Mouse (Mus musculus): ENCODE results near the gene Klhl29. TPM values are rescaled to one million over a fixed set of nuclear protein-coding genes. Genes with fewer than 3 reads are reported as not detected.
"Not testable (repeated sequence)": the region's sequence is repeated elsewhere in the genome, so short reads cannot be mapped to it uniquely, and the experiment has no call there.

Klhl29 gene
- polyA plus RNA-seq, 1 experiment from 2014 or later, result 2.0 TPM

DNA sequence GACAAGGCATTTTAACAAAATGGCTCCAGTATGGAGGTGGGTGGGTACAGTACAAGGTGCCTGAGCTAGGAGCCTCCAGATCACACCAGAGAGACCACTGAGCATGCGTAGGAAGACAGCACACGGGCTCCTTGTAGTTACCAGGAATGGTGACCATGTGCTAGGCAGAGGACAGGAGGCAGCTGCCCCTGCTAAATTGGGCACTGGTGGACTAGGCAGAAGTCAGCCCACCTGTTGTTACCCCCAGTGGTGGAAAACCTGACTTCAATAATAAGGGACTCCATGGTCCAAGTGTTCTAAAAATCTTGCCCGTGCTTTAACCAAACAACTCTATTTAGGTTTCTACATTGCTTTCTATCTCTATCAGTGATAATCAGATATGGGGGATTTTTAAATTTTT is 10.6 kb downstream of the Klhl29 start:
- no peak for DNase-seq (ENCODE audit: low spot score)
- no peak overlapping the region for H3K4me2 ChIP-seq (ENCODE audit: low read depth)
- WGBS, result 92% methylated on average over 3 of the region's 3 CpGs
- no peaks in the 10 kb centered on the region for H3K4me1 ChIP-seq (ENCODE audit: control insufficient read depth, insufficient read depth, low read length)
- H3K4me3 ChIP-seq (ENCODE audit: low read depth, low read length), result no peak overlapping the region
- no peaks in the 10 kb centered on the region for H3K27me3 ChIP-seq (ENCODE audit: control insufficient read depth, insufficient read depth, low read length)
- H3K27ac ChIP-seq (ENCODE audit: low read depth, low read length), result no peak overlapping the region
- no peak for ATAC-seq (ENCODE audit: insufficient read depth, low FRiP score, low TSS enrichment)
- no peak overlapping the region for H3K9ac ChIP-seq (ENCODE audit: low read length)
- H3K9me3 ChIP-seq (ENCODE audit: control insufficient read depth, low read length), result no peaks in the 10 kb centered on the region
- no peaks in the 10 kb centered on the region for H3K36me3 ChIP-seq (ENCODE audit: control insufficient read depth, insufficient read depth, low read length)

DNA sequence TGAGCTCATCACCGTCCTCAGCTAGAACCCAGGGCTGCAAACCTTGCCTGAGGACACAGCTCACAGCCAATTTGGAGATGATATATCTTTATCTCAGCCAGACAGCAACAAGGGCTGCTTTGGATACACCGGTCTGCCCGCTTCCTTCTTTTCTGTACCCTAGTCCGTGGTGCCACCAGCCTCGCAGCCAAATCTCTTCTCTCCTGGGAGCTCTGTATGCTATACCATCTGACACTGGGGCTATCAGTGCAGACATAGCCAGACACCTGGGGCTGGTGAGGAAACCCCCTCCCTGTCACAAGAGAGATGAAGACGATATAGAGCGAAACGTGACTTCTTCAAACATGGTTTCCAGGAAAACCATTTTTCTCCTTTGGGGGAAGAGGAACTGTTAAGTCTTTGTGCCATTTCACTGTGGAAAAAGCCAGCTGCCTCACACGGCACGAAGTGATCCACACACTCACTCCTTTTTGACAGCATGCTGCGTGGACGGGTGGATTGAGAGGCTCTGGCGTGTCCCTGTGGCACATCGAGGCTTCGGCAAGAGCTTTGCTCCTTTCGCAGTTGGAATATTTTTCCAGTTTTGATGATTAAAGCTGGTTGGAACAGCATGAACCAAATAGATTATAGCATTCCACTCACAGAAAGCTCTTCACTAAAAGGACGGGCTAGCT is 11.4 kb downstream of the Klhl29 start:
- no peak for ATAC-seq (ENCODE audit: insufficient read depth, low FRiP score, low TSS enrichment)
- Histone ChIP-seq H3K9me3 (ENCODE audit: control insufficient read depth, low read length) (no peaks in the 10 kb centered on the region), H3K4me1 (ENCODE audit: control insufficient read depth, insufficient read depth, low read length) (no peaks in the 10 kb centered on the region), H3K4me2 (ENCODE audit: low read depth) (no peak overlapping the region), H3K27me3 (ENCODE audit: control insufficient read depth, insufficient read depth, low read length) (no peaks in the 10 kb centered on the region), H3K9ac (ENCODE audit: low read length) (no peak overlapping the region), H3K36me3 (ENCODE audit: control insufficient read depth, insufficient read depth, low read length) (no peaks in the 10 kb centered on the region), H3K27ac (ENCODE audit: low read depth, low read length) (no peak overlapping the region), H3K4me3 (ENCODE audit: low read depth, low read length) (no peak overlapping the region)
- DNase-seq (ENCODE audit: low spot score), result no peak
- 94% methylated on average over 17 of the region's 17 CpGs for WGBS

DNA sequence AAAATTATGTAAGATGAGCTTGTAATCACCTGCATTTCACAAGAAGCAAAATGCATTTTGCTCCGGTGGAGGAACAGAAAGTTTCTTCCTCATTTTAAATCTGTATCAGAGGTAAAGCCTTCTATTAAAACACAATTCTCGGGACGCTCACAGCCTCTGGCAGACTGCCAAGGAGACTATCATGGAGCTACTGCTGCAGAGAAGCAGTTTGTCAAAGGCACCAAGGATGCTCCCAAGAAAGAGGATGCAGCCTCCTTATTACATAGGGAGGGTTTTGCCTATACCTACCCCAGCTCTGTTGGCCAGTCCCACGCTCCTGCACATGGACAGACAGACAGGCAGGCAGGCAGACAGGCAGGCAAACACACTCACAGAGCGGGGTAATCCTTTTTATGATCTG is 16.4 kb downstream of the Klhl29 start:
- H3K9ac ChIP-seq (ENCODE audit: low read length), result no peak overlapping the region
- no peak overlapping the region for H3K27ac ChIP-seq (ENCODE audit: low read depth, low read length)
- no peaks in the 10 kb centered on the region for H3K4me1 ChIP-seq (ENCODE audit: control insufficient read depth, insufficient read depth, low read length)
- no peak overlapping the region for H3K4me3 ChIP-seq (ENCODE audit: low read depth, low read length)
- no peak overlapping the region for H3K4me2 ChIP-seq (ENCODE audit: low read depth)
- ATAC-seq (ENCODE audit: insufficient read depth, low FRiP score, low TSS enrichment) (no peak), DNase-seq (ENCODE audit: low spot score) (no peak)
- H3K27me3 ChIP-seq (ENCODE audit: control insufficient read depth, insufficient read depth, low read length), result no peaks in the 10 kb centered on the region
- 62% methylated on average over 5 of the region's 5 CpGs for WGBS
- H3K9me3 ChIP-seq (ENCODE audit: control insufficient read depth, low read length), result no peaks in the 10 kb centered on the region
- H3K36me3 ChIP-seq (ENCODE audit: control insufficient read depth, insufficient read depth, low read length), result no peaks in the 10 kb centered on the region

DNA sequence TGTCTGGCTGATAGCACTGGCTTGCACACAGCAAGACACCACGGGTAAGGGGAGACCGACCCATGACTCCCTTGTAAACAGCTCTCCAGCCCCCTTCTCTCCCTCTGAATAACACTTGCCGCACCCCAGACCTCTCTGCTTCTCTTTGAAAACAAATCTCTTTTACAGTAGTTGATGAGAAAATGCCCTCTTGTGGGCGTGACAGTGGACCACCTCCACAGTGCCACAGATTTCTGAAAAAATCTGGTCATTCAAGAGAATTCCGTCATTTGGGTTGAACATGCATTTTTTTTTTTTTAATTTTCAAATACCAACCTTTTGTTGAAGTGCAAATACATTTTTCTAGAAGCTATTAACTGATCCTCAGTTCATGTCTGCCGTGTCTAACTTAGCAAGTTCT is 17.0 kb downstream of the Klhl29 start:
- Histone ChIP-seq H3K27me3 (ENCODE audit: control insufficient read depth, insufficient read depth, low read length) (no peaks in the 10 kb centered on the region), H3K4me2 (ENCODE audit: low read depth) (no peak overlapping the region), H3K4me3 (ENCODE audit: low read depth, low read length) (no peak overlapping the region), H3K9ac (ENCODE audit: low read length) (no peak overlapping the region), H3K36me3 (ENCODE audit: control insufficient read depth, insufficient read depth, low read length) (no peaks in the 10 kb centered on the region), H3K4me1 (ENCODE audit: control insufficient read depth, insufficient read depth, low read length) (no peaks in the 10 kb centered on the region), H3K27ac (ENCODE audit: low read depth, low read length) (no peak overlapping the region), H3K9me3 (ENCODE audit: control insufficient read depth, low read length) (no peaks in the 10 kb centered on the region)
- ATAC-seq (ENCODE audit: insufficient read depth, low FRiP score, low TSS enrichment) (no peak), DNase-seq (ENCODE audit: low spot score) (no peak)
- 51% methylated on average over 6 of the region's 6 CpGs for WGBS

DNA sequence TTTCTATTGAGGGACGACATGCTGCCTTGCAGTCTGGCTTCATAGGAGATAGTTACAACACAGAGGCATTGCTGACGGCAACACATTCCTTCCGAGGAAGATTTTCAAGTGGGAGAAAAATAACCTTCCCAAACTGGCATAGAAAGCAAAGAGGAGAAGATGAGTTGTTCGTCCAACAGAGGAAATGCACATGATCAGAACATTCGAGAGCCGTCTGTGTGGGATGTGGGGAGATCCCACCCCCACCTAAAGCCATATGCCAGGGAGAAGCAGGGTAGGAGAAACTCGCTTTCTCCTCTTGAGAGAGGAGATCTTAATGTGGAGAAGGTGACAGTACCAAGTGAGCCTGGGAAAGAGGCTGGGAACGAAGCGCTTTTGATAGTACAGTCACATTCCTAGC is 22.1 kb downstream of the Klhl29 start:
- WGBS, result 92% methylated on average over 9 of the region's 9 CpGs
- Histone ChIP-seq H3K9me3 (ENCODE audit: control insufficient read depth, low read length) (no peaks in the 10 kb centered on the region), H3K4me1 (ENCODE audit: control insufficient read depth, insufficient read depth, low read length) (no peaks in the 10 kb centered on the region), H3K4me3 (ENCODE audit: low read depth, low read length) (no peak overlapping the region), H3K4me2 (ENCODE audit: low read depth) (no peak overlapping the region), H3K27me3 (ENCODE audit: control insufficient read depth, insufficient read depth, low read length) (no peaks in the 10 kb centered on the region), H3K27ac (ENCODE audit: low read depth, low read length) (no peak overlapping the region), H3K9ac (ENCODE audit: low read length) (no peak overlapping the region), H3K36me3 (ENCODE audit: control insufficient read depth, insufficient read depth, low read length) (no peaks in the 10 kb centered on the region)
- no peak for ATAC-seq (ENCODE audit: insufficient read depth, low FRiP score, low TSS enrichment)
- no peak for DNase-seq (ENCODE audit: low spot score)

DNA sequence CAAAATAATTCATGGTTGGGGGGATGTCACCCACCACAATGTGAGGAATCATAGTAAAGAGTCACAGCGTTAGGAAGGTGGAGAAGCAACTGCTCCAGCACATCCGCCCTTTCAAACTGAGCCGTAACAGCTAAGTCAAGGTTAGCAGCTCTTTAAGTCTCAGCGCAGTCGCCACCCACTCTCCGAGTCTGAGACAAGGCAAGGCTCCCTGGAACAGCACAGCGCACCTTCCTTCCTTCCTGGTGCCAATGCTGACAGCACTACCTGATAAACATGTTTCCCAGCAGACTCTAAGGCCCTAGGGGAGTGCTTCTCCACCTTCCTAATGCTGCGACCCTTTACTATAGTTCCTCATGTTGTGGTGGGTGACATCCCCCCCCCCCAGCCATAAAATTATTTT is 22.7 kb downstream of the Klhl29 start:
- Histone ChIP-seq H3K27me3 (ENCODE audit: control insufficient read depth, insufficient read depth, low read length) (no peaks in the 10 kb centered on the region), H3K27ac (ENCODE audit: low read depth, low read length) (no peak overlapping the region), H3K4me2 (ENCODE audit: low read depth) (no peak overlapping the region), H3K4me3 (ENCODE audit: low read depth, low read length) (no peak overlapping the region), H3K9ac (ENCODE audit: low read length) (no peak overlapping the region), H3K4me1 (ENCODE audit: control insufficient read depth, insufficient read depth, low read length) (no peaks in the 10 kb centered on the region), H3K9me3 (ENCODE audit: control insufficient read depth, low read length) (no peaks in the 10 kb centered on the region), H3K36me3 (ENCODE audit: control insufficient read depth, insufficient read depth, low read length) (no peaks in the 10 kb centered on the region)
- DNase-seq (ENCODE audit: low spot score) (no peak), ATAC-seq (ENCODE audit: insufficient read depth, low FRiP score, low TSS enrichment) (no peak)
- 92% methylated on average over 8 of the region's 8 CpGs for WGBS

DNA sequence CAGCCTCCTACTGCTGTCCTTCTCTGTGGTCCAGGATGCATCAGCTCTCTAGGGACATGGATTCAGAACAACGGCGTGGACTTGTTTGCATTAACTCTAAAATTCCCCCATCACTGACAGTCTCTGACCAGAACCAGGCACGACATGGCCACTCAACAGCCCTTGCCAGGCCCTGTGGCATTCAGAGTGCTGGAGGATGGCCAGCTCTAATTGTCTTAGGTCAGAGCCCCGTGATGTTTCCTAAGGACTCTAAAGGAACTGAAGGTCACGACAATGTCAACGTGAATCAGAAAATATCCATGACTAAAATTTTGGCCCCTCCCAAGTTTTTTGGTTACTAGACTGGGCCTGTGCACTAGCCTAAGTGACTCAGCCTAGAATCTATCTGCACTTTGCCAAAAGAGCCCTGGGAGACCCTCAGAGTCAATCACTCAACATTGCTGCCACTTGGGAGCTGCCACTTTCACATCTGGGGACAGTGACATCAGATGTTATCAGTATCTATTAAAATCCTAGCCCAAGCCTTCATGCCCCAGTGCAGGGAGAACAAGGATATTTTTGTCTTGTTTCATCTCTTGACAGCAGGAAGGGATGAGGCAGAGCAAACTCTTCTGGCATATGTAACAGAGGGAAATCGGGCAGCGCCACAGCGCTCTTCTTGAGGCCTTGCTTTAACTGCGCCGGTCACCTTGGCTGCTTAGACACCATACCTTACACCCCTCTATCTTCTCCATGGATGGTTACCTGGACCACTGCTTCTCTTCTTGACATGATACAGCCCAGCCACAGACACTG is 24.8 kb downstream of the Klhl29 start:
- Histone ChIP-seq H3K36me3 (ENCODE audit: control insufficient read depth, insufficient read depth, low read length) (no peaks in the 10 kb centered on the region), H3K9me3 (ENCODE audit: control insufficient read depth, low read length) (no peaks in the 10 kb centered on the region), H3K4me2 (ENCODE audit: low read depth) (no peak overlapping the region), H3K27me3 (ENCODE audit: control insufficient read depth, insufficient read depth, low read length) (no peaks in the 10 kb centered on the region), H3K4me1 (ENCODE audit: control insufficient read depth, insufficient read depth, low read length) (no peaks in the 10 kb centered on the region), H3K4me3 (ENCODE audit: low read depth, low read length) (no peak overlapping the region), H3K27ac (ENCODE audit: low read depth, low read length) (no peak overlapping the region), H3K9ac (ENCODE audit: low read length) (no peak overlapping the region)
- 89% methylated on average over 11 of the region's 11 CpGs for WGBS
- DNase-seq (ENCODE audit: low spot score) (no peak), ATAC-seq (ENCODE audit: insufficient read depth, low FRiP score, low TSS enrichment) (no peak)

DNA sequence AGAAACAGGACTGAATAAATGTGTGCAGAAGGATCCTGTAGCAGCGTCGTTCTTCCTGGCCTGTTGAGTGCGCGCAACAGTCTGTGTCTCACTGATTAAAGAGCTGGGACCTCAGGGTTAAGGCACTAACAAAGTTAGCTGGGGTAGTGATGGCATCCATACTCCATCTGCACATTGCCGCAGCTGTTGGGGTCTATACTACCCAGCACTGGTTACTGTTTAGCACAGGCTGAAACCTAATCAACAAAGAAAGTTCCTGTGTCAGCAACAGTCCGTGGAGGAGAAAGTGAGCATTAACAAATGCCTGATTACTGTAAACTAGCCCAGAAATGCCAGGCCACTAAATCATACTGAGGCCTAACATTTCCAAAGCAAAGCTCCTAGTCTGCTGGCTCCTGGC is 30.4 kb downstream of the Klhl29 start:
- ATAC-seq (ENCODE audit: insufficient read depth, low FRiP score, low TSS enrichment) (no peak), DNase-seq (ENCODE audit: low spot score) (no peak)
- Histone ChIP-seq H3K36me3 (ENCODE audit: control insufficient read depth, insufficient read depth, low read length) (no peaks in the 10 kb centered on the region), H3K27ac (ENCODE audit: low read depth, low read length) (no peak overlapping the region), H3K4me2 (ENCODE audit: low read depth) (no peak overlapping the region), H3K9me3 (ENCODE audit: control insufficient read depth, low read length) (no peaks in the 10 kb centered on the region), H3K4me3 (ENCODE audit: low read depth, low read length) (no peak overlapping the region), H3K4me1 (ENCODE audit: control insufficient read depth, insufficient read depth, low read length) (no peaks in the 10 kb centered on the region), H3K27me3 (ENCODE audit: control insufficient read depth, insufficient read depth, low read length) (no peaks in the 10 kb centered on the region), H3K9ac (ENCODE audit: low read length) (no peak overlapping the region)
- 90% methylated on average over 6 of the region's 6 CpGs for WGBS

DNA sequence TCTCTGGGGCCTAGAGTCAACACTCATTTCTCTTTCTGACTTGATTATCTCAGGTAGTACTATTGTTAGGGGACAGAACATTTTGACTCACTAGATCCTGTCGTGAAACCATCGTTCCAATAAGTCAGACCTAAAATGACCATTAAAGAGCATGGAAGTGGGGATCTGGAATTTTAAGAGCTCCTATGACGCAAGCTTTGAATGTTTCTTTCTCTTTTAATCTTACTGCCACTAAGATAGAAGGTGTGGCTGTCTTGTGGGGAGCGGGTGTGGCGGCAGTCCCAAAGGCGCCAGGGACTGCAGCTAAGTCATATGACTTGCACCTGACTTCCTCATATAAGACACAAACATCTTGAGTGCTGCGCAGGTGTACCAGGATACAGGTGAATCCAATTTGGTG is 31.0 kb downstream of the Klhl29 start:
- ATAC-seq (ENCODE audit: insufficient read depth, low FRiP score, low TSS enrichment), result not testable (repeated sequence)
- WGBS, result 92% methylated on average over 6 of the region's 7 CpGs

More for the DNA sequence above, 31.0 kb downstream of the Klhl29 start:
- H3K36me3 ChIP-seq (ENCODE audit: control insufficient read depth, insufficient read depth, low read length); H3K4me1 ChIP-seq (ENCODE audit: control insufficient read depth, insufficient read depth, low read length); H3K4me2 ChIP-seq (ENCODE audit: low read depth); H3K27me3 ChIP-seq (ENCODE audit: control insufficient read depth, insufficient read depth, low read length); DNase-seq (ENCODE audit: low spot score); H3K27ac ChIP-seq (ENCODE audit: low read depth, low read length); H3K4me3 ChIP-seq (ENCODE audit: low read depth, low read length); H3K9me3 ChIP-seq (ENCODE audit: control insufficient read depth, low read length); H3K9ac ChIP-seq (ENCODE audit: low read length): not testable (repeated sequence)

Measured in neural tube, embryonic 11.5 days (tissue).